ENCODE assay signal across 14 mouse cellular contexts in the genomic region with DNA sequence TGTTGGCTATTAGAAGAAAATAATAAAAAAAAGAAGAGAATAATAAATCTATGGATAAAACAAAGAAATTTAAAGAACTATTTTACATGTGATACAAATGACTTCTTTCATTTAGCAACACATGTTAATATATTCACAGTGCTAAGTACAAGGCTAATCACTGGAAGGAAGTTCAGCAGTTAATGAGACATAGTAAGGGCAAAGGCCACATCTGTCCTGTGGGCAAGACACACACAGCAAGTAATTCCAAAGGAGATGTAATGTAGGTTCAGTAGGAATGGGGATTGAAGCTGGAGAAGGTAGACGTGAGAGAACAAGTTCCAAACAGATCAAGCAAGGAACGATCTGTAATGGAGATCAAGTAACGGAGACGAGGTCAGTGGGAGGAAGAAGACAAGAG.
"Had no signal": no experiment of that assay in that cellular context is flagged by ENCODE, and none has a peak within 500 bp of the region (broad histone marks: within the 10 kb centered on the region; RNA-seq: fewer than 3 reads in every experiment).

No protein-coding gene starts in this region.

- DNase-seq: lung, adult 2 months; lung, postnatal 36 days; right cerebral cortex, postnatal 4 days; thymus, adult 2 months; thymus, postnatal 36 days had no signal

- ATAC-seq: lung, postnatal 0 days; midbrain, embryonic 16.5 days had no signal

- H3K27ac ChIP-seq: hindbrain, embryonic 15.5 days; limb, embryonic 10.5 days; liver, embryonic 15.5 days; midbrain, embryonic 12.5 days; neural tube, embryonic 13.5 days; stomach, embryonic 15.5 days had no signal

- H3K36me3 ChIP-seq: hindbrain, embryonic 15.5 days; limb, embryonic 10.5 days; midbrain, embryonic 12.5 days; neural tube, embryonic 13.5 days; stomach, embryonic 15.5 days had no signal

- H3K27me3 ChIP-seq: hindbrain, embryonic 15.5 days; neural tube, embryonic 13.5 days; stomach, embryonic 15.5 days had no signal

- H3K4me3 ChIP-seq: hindbrain, embryonic 15.5 days; left cerebral cortex, adult 2 months; limb, embryonic 10.5 days; liver, embryonic 15.5 days; midbrain, embryonic 12.5 days; neural tube, embryonic 13.5 days; stomach, embryonic 15.5 days had no signal

- H3K9me3 ChIP-seq: hindbrain, embryonic 15.5 days; limb, embryonic 10.5 days; liver, embryonic 15.5 days; midbrain, embryonic 12.5 days; neural tube, embryonic 13.5 days; stomach, embryonic 15.5 days had no signal
